Mouse (Mus musculus) hindbrain, embryonic 16.5 days (tissue): ENCODE measurements around the gene Tenm4. TPM values are rescaled to one million over a fixed set of nuclear protein-coding genes. Genes with fewer than 3 reads are reported as not detected.
A peak's percentile ranks its signal among the peaks of the same experiment; 100 is the strongest.

Experiments
- ATAC-seq: fragments of 200-750 bp; cut with Nextera tagmentation; 2 replicates; pipeline ENCODE4 v1.8.0; 2017; ENCODE audit warnings: moderate TSS enrichment, moderate library complexity
- H3K27ac ChIP-seq: fragments of 300-500 bp; sonication (generic); 2 replicates; pipeline ENCODE4 v1.5.1; 2014; ENCODE audit warnings: low read depth, mild to moderate bottlenecking, control low read depth, low read length, moderate library complexity
- H3K27me3 ChIP-seq: fragments of 300-500 bp; sonication (generic); replicated peaks from 2 replicates; pipeline ENCODE4 v1.6.1; 2014; ENCODE audit warnings: low read length; ENCODE audit not compliant: control insufficient read depth, insufficient read depth
- H3K36me3 ChIP-seq: fragments of 300-500 bp; sonication (generic); 2 replicates; pipeline ENCODE4 v1.6.1; 2014; ENCODE audit warnings: mild to moderate bottlenecking, low read length, moderate library complexity, mixed read lengths; ENCODE audit not compliant: control insufficient read depth, insufficient read depth
- H3K4me1 ChIP-seq: fragments of 300-500 bp; sonication (generic); 2 replicates; pipeline ENCODE4 v1.6.1; 2014; ENCODE audit warnings: low read depth, low read length; ENCODE audit not compliant: control insufficient read depth, insufficient read depth
- H3K4me2 ChIP-seq: fragments of 300-500 bp; sonication (generic); 2 replicates; pipeline ENCODE4 v1.6.1; 2014; ENCODE audit warnings: mild to moderate bottlenecking, low read length, control low read depth, moderate library complexity
- H3K4me3 ChIP-seq: fragments of 300-500 bp; sonication (generic); 2 replicates; pipeline ENCODE4 v1.5.1; 2014; ENCODE audit warnings: mild to moderate bottlenecking, low read length, control low read depth, moderate library complexity
- H3K9ac ChIP-seq: fragments of 300-500 bp; sonication (generic); 2 replicates; pipeline ENCODE4 v1.6.1; 2014; ENCODE audit warnings: low read depth, mild to moderate bottlenecking, control low read depth, low read length, moderate library complexity
- H3K9me3 ChIP-seq: fragments of 300-500 bp; sonication (generic); 2 replicates; pipeline ENCODE4 v1.6.1; 2014; ENCODE audit warnings: mild to moderate bottlenecking, low read length, moderate library complexity; ENCODE audit not compliant: control insufficient read depth
- WGBS: fragments of 180-500 bp; shearing (Covaris S2); extraction: QIAGEN DNeasy Blood & Tissue Kit; methylation state at CpG from one replicate; pipeline ENCODE4 v1.1.7; 2014; 5-methylcytosine and 5-hydroxymethylcytosine counted together
- polyA plus RNA-seq: library from polyadenylated mRNA; unstranded; fragments of >200 nt; fragmentation: Nextera tagmentation; extraction: Ambion mirVana; gene quantifications from 2 replicates; pipeline ENCODE4 v1.2.1, GENCODE M21; 2015

The Tenm4 gene
- polyA plus RNA-seq, 1 experiment from 2014 or later, result 32.4 TPM

DNA sequence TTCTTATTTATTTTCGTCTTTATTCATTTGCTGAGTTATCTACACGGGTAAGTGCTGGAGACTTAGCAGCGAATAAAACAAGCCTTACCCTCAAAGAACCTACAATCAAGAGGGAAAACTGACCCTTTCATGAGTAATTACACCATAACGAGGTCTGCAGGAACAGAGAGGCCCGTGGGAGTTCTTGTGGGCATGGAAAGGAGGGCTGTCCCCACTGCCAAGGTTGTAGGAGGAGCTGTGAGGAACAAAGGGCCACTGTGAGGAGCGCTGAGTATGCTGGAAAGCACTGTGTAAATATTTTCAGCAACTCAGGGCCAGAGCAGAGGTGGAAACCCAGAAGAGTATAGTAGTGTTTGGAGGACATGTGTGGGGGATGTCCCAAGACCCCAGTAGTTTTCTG, 574.9 kb downstream of the Tenm4 start:
- no peak overlapping the region for H3K4me2 ChIP-seq
- peak; percentile 62 for ATAC-seq

DNA sequence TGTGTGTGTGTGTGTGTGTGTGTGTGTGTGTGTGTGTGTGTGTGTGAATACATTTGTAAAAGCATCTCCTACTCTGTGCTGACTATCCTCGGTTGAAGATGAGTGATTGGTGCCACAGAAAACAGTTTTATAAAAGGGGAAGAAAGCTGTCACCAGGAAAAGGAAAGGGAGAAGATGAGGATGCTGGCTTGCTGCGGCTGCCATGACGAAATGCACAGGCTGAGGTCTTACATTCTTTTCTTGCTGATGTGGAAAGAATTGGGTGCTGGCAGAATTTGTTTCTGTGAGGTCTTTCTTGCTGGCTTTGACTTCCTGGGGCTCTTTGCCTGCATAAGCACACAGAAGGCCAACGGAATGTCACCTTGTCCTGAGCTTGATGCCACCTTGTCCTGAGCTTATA, 575.7 kb downstream of the Tenm4 start:
- Histone ChIP-seq H3K27me3 (no peaks in the 10 kb centered on the region), H3K4me3 (no peak overlapping the region), H3K27ac (no peak overlapping the region), H3K36me3 (no peaks in the 10 kb centered on the region), H3K9me3 (no peaks in the 10 kb centered on the region), H3K9ac (no peak overlapping the region), H3K4me1 (no peaks in the 10 kb centered on the region; the same call in 1 of the 2 replicates), H3K4me2 (no peak overlapping the region)
- no peak for ATAC-seq
- WGBS, result 66% methylated on average over 4 of the region's 4 CpGs

More for the DNA sequence above, 574.9 kb downstream of the Tenm4 start:
- Histone ChIP-seq H3K36me3 (no peaks in the 10 kb centered on the region), H3K9me3 (no peaks in the 10 kb centered on the region), H3K9ac (no peak overlapping the region), H3K4me1 (no peaks in the 10 kb centered on the region; the same call in 1 of the 2 replicates), H3K27me3 (no peaks in the 10 kb centered on the region), H3K4me3 (no peak overlapping the region), H3K27ac (peak overlapping the region; percentile 41; the same call in 1 of the 2 replicates)
- 30% methylated on average over 6 of the region's 6 CpGs for WGBS

- no peaks in the 10 kb centered on the region for H3K9me3 ChIP-seq
- no peaks in the 10 kb centered on the region for H3K27me3 ChIP-seq
- no peaks in the 10 kb centered on the region; the same call in 1 of the 2 replicates for H3K4me1 ChIP-seq
- WGBS, result 79% methylated on average over 7 of the region's 7 CpGs
- H3K4me2 ChIP-seq, result no peak overlapping the region
- H3K4me3 ChIP-seq, result no peak overlapping the region
- no peak overlapping the region for H3K27ac ChIP-seq
- H3K9ac ChIP-seq, result no peak overlapping the region
- no peaks in the 10 kb centered on the region for H3K36me3 ChIP-seq
- ATAC-seq, result no peak
Measured at GRCm38 (mm10) chr7:96748538-96749045, 577.5 kb downstream of the Tenm4 start.

DNA sequence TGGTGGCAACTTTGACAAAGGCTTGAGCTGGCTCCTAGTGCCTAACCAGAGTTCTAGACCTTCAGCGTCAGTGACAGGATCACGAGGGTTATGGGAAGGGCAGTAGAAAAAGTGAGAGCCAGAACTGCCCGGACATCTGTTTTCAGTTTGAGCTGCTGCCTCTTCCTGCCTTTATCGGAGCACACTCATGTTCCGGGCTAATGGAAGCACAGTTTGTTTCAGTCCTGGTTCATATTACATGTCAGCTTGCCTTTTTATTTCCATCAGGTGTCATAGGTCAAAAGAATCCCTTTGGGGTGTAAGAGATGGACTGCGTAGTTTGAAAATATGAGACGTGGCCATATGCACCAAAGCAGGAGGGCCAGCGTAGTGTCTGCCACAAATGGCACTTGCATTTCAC, 578.7 kb downstream of the Tenm4 start:
- Histone ChIP-seq H3K4me3 (no peak overlapping the region), H3K4me1 (no peaks in the 10 kb centered on the region; the same call in 1 of the 2 replicates), H3K27me3 (no peaks in the 10 kb centered on the region), H3K9ac (no peak overlapping the region), H3K27ac (no peak overlapping the region), H3K4me2 (no peak overlapping the region), H3K9me3 (no peaks in the 10 kb centered on the region), H3K36me3 (no peaks in the 10 kb centered on the region)
- ATAC-seq, result no peak
- WGBS, result 82% methylated on average over 8 of the region's 8 CpGs

GRCm38 (mm10) chr7:96751236-96751635, 580.2 kb downstream of the Tenm4 start:
- 86% methylated on average over 2 of the region's 2 CpGs for WGBS
- Histone ChIP-seq H3K27me3 (no peaks in the 10 kb centered on the region), H3K4me1 (peaks cover 2% of the 10 kb centered on the region; the same call in 1 of the 2 replicates), H3K4me2 (no peak overlapping the region), H3K27ac (no peak overlapping the region), H3K9me3 (no peaks in the 10 kb centered on the region), H3K36me3 (no peaks in the 10 kb centered on the region), H3K4me3 (no peak overlapping the region), H3K9ac (no peak overlapping the region)
- no peak for ATAC-seq

DNA sequence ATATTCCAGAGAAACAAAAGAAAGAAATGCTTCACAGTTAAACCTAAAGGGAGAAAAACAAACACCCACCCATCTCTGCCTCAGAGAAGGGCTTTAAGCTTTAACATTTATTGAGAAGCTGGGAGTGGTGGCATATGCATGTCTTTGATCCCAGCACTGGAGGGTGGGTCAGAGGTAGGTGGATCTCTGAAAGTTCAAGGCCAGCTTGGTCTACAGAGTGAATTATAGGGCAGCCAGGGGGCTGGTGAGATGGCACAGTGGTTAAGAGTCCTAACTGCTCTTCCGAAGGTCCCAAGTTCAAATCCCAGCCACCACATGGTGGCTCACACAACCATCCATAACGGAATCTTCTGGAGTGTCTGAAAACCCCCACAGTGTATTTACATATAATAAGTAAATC, 581.7 kb downstream of the Tenm4 start:
- WGBS, result 96% methylated on average over 2 of the region's 2 CpGs
- Histone ChIP-seq H3K36me3 (no peaks in the 10 kb centered on the region), H3K4me1 (peaks cover 4% of the 10 kb centered on the region; the same call in 1 of the 2 replicates), H3K27ac (no peak overlapping the region), H3K27me3 (no peaks in the 10 kb centered on the region), H3K9me3 (no peaks in the 10 kb centered on the region), H3K4me3 (no peak overlapping the region), H3K4me2 (no peak overlapping the region), H3K9ac (no peak overlapping the region)
- no peak for ATAC-seq

- H3K36me3 ChIP-seq, result no peaks in the 10 kb centered on the region
- ATAC-seq, result no peak
- WGBS, result 64% methylated on average over 4 of the region's 4 CpGs
Measured at GRCm38 (mm10) chr7:96753335-96754095, 582.5 kb downstream of the Tenm4 start.

DNA sequence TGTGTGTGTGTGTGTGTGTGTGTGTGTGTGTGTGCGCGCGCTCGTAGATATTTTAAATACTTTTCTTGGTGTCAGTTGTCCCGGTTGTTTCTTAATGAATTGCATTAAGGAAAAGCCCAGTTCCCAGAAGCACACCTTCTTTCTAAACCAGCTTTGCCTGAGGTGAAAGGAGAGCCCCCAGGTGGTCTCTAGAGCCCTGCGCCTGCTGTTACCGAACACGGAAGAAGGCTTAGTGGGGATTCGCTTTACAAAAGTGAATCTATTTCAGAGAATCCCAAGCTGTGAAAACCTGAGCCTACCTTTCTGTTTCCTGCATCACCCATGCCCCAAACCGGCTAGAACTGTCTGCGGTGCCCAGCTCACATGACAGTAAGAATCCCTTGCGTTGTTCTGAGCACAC, 583.1 kb downstream of the Tenm4 start:
- H3K9me3 ChIP-seq, result no peaks in the 10 kb centered on the region
- no peak overlapping the region for H3K4me2 ChIP-seq
- WGBS, result 46% methylated on average over 12 of the region's 12 CpGs
- ATAC-seq, result no peak
- H3K27ac ChIP-seq, result no peak overlapping the region
- H3K36me3 ChIP-seq, result no peaks in the 10 kb centered on the region
- no peak overlapping the region for H3K9ac ChIP-seq
- H3K27me3 ChIP-seq, result no peaks in the 10 kb centered on the region
- H3K4me3 ChIP-seq, result no peak overlapping the region
- H3K4me1 ChIP-seq, result peaks cover 4% of the 10 kb centered on the region; the same call in 1 of the 2 replicates

More at GRCm38 (mm10) chr7:96753335-96754095, 582.5 kb downstream of the Tenm4 start:
- Histone ChIP-seq H3K27ac (no peak overlapping the region), H3K4me2 (no peak overlapping the region), H3K9ac (no peak overlapping the region), H3K4me1 (peaks cover 4% of the 10 kb centered on the region; the same call in 1 of the 2 replicates), H3K9me3 (no peaks in the 10 kb centered on the region), H3K4me3 (no peak overlapping the region), H3K27me3 (no peaks in the 10 kb centered on the region)

DNA sequence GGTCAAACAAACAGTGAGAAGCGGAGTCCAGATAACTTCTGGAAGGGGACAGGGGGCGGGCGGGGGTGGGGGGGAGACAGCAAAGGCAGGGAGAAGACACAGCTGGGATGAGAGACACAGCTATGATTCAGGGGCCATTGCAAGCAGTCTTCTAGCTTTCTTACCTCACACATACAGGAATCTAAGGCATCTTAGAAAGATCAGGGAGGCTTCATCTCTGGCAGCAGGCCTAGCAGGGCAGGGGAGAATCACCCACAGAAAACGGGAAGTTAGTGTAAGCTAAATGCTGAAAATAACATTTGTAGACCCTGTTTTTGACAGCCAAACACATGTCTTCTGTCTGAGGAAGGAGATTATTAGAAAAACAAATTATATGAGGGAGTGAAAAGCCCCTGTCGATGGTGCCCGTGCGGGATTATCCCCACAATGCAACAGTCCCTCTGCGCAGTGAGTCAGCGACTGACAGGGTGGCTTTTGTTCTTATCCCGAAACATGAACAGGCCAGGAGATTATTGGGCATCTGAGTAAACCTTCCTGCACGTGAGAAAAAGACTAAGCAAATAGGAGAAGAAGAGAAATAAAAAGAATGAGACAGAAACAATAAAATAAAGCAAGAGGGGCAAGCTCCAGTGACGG, 584.5 kb downstream of the Tenm4 start:
- ATAC-seq, result no peak
- Histone ChIP-seq H3K4me1 (peaks cover 8% of the 10 kb centered on the region), H3K27ac (no peak overlapping the region), H3K4me3 (no peak overlapping the region), H3K4me2 (no peak overlapping the region), H3K9ac (no peak overlapping the region), H3K36me3 (no peaks in the 10 kb centered on the region), H3K9me3 (no peaks in the 10 kb centered on the region), H3K27me3 (no peaks in the 10 kb centered on the region)
- 69% methylated on average over 12 of the region's 12 CpGs for WGBS
